ENCODE assay signal across 8 mouse cellular contexts in genomic region chr14:61689281-61689680, GRCm38 (mm10).
DNase-seq lines count a peak whose midpoint lies in the region; ATAC-seq and TF ChIP-seq lines count a peak whose summit lies in the region.

No protein-coding gene starts in this region.

- no peak for ATAC-seq in heart, embryonic 13.5 days (ENCODE audit: extremely low read depth, insufficient number of reproducible peaks, low FRiP score, low TSS enrichment)
- ATAC-seq in hindbrain, embryonic 15.5 days (ENCODE audit: low FRiP score, low read depth): no peak

- peaks cover 69% of the 10 kb centered on the region for H3K27me3 ChIP-seq in heart, embryonic 13.5 days (replicated peaks)
- H3K27me3 ChIP-seq in hindbrain, embryonic 15.5 days: peaks cover 35% of the 10 kb centered on the region
- peaks cover 64% of the 10 kb centered on the region for H3K27me3 ChIP-seq in megakaryocyte, embryonic 14.5 days (replicated peaks)

- peaks cover 42% of the 10 kb centered on the region for H3K4me1 ChIP-seq in heart, embryonic 13.5 days
- peaks cover 16% of the 10 kb centered on the region for H3K4me1 ChIP-seq in hindbrain, embryonic 15.5 days (replicated peaks)
- peaks cover 53% of the 10 kb centered on the region for H3K4me1 ChIP-seq in megakaryocyte, embryonic 14.5 days

- DNase-seq in heart, adult 11 months: no peak
- DNase-seq in brain, embryonic 14.5 days (ENCODE audit: low read depth): peak; percentile 43
- DNase-seq in thymus, postnatal 25 days: peak; percentile 33
- no peak for DNase-seq in T-cell, adult 2 months (ENCODE audit: low spot score)
- DNase-seq in layer of hippocampus, adult 11-12 months (ENCODE audit: low spot score): no peak

- H3K36me3 ChIP-seq in heart, embryonic 13.5 days: no peaks in the 10 kb centered on the region
- no peaks in the 10 kb centered on the region for H3K36me3 ChIP-seq in hindbrain, embryonic 15.5 days
- no peaks in the 10 kb centered on the region for H3K36me3 ChIP-seq in megakaryocyte, embryonic 14.5 days (replicated peaks; ENCODE audit: low read length)

- no peak overlapping the region for H3K27ac ChIP-seq in heart, embryonic 13.5 days (replicated peaks)
- H3K27ac ChIP-seq in hindbrain, embryonic 15.5 days (replicated peaks): no peak overlapping the region

- WGBS in heart, embryonic 13.5 days: 2% methylated on average over 21 of the region's 21 CpGs
- WGBS in hindbrain, embryonic 15.5 days: 1% methylated on average over 21 of the region's 21 CpGs

- H3K9ac ChIP-seq in heart, embryonic 13.5 days: peak overlapping the region; percentile 37; the same call in 1 of the 2 replicates
- no peak overlapping the region for H3K9ac ChIP-seq in hindbrain, embryonic 15.5 days

- peak overlapping the region; percentile 70 for H3K4me2 ChIP-seq in heart, embryonic 13.5 days
- H3K4me2 ChIP-seq in hindbrain, embryonic 15.5 days: peak overlapping the region; percentile 44

- H3K9me3 ChIP-seq in heart, embryonic 13.5 days: no peaks in the 10 kb centered on the region
- H3K9me3 ChIP-seq in hindbrain, embryonic 15.5 days: no peaks in the 10 kb centered on the region
- no peaks in the 10 kb centered on the region; the same call in 1 of the 2 replicates for H3K9me3 ChIP-seq in megakaryocyte, embryonic 14.5 days

- peak overlapping the region; percentile 46 for H3K4me3 ChIP-seq in heart, embryonic 13.5 days
- peak overlapping the region; percentile 9; the same call in 1 of the 2 replicates for H3K4me3 ChIP-seq in hindbrain, embryonic 15.5 days
- peak overlapping the region; percentile 78 for H3K4me3 ChIP-seq in megakaryocyte, embryonic 14.5 days (replicated peaks)

- TF ChIP-seq CTCF in brain, embryonic 14.5 days (IDR thresholded peaks at IDR 0.05; ENCODE audit: borderline replicate concordance, extremely low read depth, insufficient read depth, insufficient read length): no peak

- TF ChIP-seq POLR2A in brain, embryonic 14.5 days (IDR thresholded peaks at IDR 0.05; ENCODE audit: borderline replicate concordance, extremely low read depth, insufficient read depth, insufficient read length, poor library complexity, severe bottlenecking): no peak

Comparison
In these comparisons a context has a peak if more than half of its experiments do, and no peak if none do; other contexts are left out.
1. H3K4me3 ChIP-seq: peak in every context shown above with its lines; median percentile 78 in megakaryocyte, embryonic 14.5 days; 46 in heart, embryonic 13.5 days; 9 in hindbrain, embryonic 15.5 days.
2. DNase-seq: peak in brain, embryonic 14.5 days (single experiment) and thymus, postnatal 25 days (single experiment); none in heart, adult 11 months (single experiment), T-cell, adult 2 months (single experiment) and layer of hippocampus, adult 11-12 months (single experiment).